Mouse (Mus musculus): ENCODE data around the gene Naa80. TPM values are rescaled to one million over a fixed set of nuclear protein-coding genes. Genes with fewer than 3 reads are reported as not detected.

Naa80 gene
- polyA plus RNA-seq, 1 experiment from 2014 or later = 12.3 TPM

DNA sequence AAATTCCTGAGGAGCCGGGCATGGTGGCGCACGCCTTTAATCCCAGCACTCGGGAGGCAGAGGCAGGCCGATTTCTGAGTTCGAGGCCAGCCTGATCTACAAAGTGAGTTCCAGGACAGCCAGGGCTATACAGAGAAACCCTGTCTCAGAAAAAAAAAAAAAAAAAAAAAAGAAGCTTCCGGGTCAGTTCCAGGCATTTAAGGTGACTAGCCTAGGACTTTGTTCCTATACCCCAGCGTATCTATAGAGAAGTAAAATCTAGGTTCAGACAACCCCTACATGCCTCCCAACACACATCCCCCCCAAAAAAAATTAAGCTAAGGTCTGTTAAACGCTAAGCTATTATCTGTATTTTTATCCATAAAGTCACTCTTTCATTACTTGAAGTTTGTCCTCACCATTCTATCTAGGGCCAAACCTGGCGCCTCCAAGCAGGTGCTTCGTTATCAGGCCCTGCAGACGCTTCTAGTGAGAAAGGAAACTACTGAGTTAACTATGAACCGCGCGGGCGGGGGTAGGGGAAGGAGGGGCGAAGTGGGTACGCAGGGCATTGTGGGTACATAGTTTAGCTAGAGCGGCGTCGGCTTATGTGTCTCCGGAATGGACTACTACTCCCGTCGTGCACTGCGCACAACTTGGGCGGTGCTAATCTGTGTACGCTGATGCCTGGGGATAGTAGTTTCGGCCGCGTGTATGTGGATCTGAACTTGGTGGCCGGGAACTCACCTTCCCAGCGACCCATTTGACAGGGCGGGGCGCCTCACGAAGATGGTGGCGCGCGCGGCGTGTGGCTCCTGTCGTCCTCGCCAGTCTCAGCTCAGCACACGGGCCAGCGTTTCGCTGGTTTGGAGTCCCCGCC lies 8.5 kb downstream of the Naa80 start, which contains the start of gene Ifrd2:
Ifrd2 (plus strand) TSS at position 669 of the 859 bp plus-strand sequence.
- Histone ChIP-seq H3K9ac (peak within 1 kb of the TSS; percentile 83), H3K4me1 (replicated peaks) (peaks cover 82% of the 10 kb centered on the region), H3K9me3 (replicated peaks) (no peaks in the 10 kb centered on the region), H3K4me3 (replicated peaks) (peak within 1 kb of the TSS; percentile 78), H3K27ac (replicated peaks) (peak within 1 kb of the TSS; percentile 96), H3K4me2 (peak within 1 kb of the TSS; percentile 82), H3K36me3 (replicated peaks) (peaks cover 54% of the 10 kb centered on the region), H3K27me3 (no peaks in the 10 kb centered on the region)
- ATAC-seq (ENCODE audit: insufficient read depth) = peak; percentile 93
- 8% methylated on average over 46 of the region's 46 CpGs for WGBS (ENCODE audit: insufficient replicate concordance)

DNA sequence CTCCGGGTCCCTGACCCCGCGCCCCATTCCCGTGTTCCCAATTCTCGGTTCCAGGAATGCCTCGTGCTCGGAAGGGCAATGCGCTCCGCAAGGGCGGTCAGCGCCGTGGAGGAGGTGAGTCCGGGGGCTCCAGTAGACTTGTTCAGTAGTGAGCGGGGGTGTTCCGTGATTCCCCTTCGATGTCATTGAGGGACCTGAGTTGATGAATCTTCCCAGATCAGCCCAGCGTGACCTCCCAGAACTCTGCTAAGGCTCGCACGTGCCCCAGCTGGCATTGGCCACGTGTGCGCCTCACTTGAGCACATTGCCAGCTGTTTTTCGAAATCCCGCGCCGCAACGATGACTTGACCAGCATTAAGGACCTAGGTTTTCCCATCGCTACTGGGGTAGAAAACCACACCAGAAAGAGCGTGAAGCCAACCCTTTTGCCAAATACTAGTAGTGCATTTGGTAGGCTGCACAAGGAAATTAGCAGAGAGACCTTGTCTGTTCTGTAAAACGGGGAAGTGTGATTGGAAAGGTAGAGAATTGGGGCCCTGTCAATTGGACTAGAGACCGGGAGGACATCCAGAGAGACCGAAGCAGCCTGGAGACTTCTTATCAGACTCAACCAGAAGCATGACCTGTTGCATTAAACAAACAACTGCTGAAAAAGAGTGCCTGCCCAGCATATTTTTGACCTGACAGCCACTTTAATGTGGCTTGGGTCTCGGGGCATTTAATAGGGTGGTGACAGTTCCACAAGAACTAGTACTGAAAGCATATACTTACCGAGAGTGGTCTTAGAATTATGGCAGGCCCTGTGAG lies 9.3 kb downstream of the Naa80 start:
- Histone ChIP-seq H3K27me3 (no peaks in the 10 kb centered on the region), H3K36me3 (replicated peaks) (peaks cover 60% of the 10 kb centered on the region), H3K9ac (peak overlapping the region; percentile 83), H3K4me3 (replicated peaks) (peak overlapping the region; percentile 78), H3K9me3 (replicated peaks) (no peaks in the 10 kb centered on the region), H3K4me1 (replicated peaks) (peaks cover 75% of the 10 kb centered on the region), H3K4me2 (peak overlapping the region; percentile 82), H3K27ac (replicated peaks) (peak overlapping the region; percentile 96)
- peak; percentile 10 for ATAC-seq (ENCODE audit: insufficient read depth)
- 2% methylated on average over 33 of the region's 33 CpGs for WGBS (ENCODE audit: insufficient replicate concordance)

DNA sequence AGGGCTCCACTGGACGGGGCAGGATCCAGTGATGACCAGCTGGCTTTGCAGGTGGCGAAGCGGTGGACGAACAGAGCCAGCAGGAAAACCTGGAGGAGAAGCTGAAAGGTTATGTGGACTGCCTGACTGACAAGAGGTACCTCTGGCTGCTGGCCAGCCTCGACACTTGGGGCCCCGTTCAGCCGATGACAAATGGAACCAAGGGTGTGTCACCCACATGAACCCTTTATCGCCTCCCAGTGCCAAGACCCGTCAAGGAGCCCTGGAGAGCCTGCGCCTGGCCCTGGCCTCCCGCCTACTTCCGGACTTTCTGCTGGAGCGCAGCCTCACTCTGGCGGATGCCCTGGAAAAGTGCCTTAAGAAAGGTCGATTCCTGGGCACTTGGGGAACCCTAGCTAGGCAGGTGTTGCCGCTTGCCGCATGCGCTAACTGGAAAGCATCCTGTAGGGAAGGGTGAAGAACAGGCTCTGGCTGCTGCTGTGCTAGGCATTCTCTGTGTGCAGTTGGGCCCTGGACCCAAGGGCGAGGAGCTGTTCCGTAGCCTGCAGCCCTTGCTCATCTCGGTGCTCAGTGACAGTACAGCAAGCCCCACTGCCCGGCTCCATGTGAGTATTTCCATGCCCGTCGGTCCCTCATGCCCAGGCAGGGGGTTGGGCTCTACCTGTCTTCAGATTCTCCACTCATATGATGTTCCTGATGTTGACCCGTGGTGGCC lies 11.5 kb downstream of the Naa80 start:
- WGBS (ENCODE audit: insufficient replicate concordance) = 68% methylated on average over 25 of the region's 25 CpGs
- Histone ChIP-seq H3K4me3 (replicated peaks) (peak overlapping the region; percentile 78), H3K9ac (peak overlapping the region; percentile 83), H3K27ac (replicated peaks) (peak overlapping the region; percentile 96), H3K27me3 (no peaks in the 10 kb centered on the region), H3K9me3 (replicated peaks) (no peaks in the 10 kb centered on the region), H3K36me3 (replicated peaks) (peaks cover 62% of the 10 kb centered on the region), H3K4me1 (replicated peaks) (peaks cover 57% of the 10 kb centered on the region), H3K4me2 (peak overlapping the region; percentile 82)
- ATAC-seq (ENCODE audit: insufficient read depth) = peak; percentile 6; the same call in 1 of the 2 replicates

DNA sequence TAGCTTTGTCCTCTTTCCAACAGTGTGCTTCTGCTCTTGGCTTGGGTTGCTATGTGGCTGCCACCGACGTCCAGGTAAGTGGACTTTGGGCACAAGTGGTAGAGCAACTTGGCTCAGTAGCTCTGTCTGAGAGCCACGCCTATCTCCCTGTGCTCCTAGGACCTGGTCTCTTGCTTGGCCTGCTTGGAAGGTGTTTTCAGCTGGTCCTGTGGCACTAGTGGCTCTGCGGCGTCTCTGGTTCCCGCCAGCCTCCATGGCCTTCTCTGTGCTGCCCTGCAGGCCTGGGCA lies 12.0 kb downstream of the Naa80 start:
- peak overlapping the region; percentile 78 for H3K4me3 ChIP-seq (replicated peaks)
- H3K4me1 ChIP-seq (replicated peaks) = peaks cover 52% of the 10 kb centered on the region
- H3K27me3 ChIP-seq = no peaks in the 10 kb centered on the region
- 86% methylated on average over 6 of the region's 6 CpGs for WGBS (ENCODE audit: insufficient replicate concordance)
- peak overlapping the region; percentile 82 for H3K4me2 ChIP-seq
- H3K9me3 ChIP-seq (replicated peaks) = no peaks in the 10 kb centered on the region
- H3K27ac ChIP-seq (replicated peaks) = peak overlapping the region; percentile 96
- peaks cover 61% of the 10 kb centered on the region for H3K36me3 ChIP-seq (replicated peaks)
- no peak for ATAC-seq (ENCODE audit: insufficient read depth)
- H3K9ac ChIP-seq = peak overlapping the region; percentile 83

DNA sequence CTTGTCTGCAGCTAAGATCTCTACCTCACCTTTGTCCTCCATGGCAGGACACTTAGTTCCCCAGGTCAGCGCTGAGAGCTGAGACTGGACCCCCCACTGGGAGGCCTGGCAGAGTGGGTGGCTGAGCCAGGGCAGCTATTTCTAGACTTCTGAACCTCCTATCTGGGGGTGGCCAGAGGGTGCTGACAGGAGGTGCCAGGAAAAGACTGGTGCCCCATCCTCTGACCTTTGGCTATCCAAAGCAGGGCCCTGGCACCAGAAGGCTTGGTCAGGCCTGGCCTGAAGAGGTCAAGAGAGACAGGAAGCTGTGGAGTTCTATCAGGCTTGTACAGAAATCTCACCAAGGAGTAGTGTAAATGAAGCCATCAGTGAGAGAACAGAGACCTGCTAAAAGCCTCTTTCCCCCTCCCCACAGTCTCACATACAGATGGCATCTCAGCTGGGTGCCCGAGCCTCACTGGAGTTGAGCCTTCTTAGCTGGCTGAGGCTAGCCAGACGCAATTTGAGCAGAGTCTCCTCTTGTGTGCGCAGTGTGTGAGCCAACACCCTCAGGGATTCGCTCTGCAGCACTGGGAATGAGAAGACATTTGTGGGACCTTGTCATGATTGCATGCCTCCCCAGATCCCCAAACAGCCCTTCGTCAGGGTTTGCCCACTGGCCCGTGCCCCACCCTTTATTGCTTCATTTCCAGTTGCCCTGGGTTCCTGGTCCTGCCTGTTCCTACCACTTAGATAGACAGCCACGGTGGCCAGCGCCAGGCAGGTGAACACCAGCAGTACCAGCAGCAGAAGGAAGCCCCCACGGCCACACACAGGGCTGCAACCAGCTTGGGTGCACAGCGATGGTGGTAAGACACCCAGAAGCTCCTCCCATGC lies 14.7 kb downstream of the Naa80 start:
- H3K4me3 ChIP-seq (replicated peaks) = no peak overlapping the region
- H3K36me3 ChIP-seq (replicated peaks) = peaks cover 61% of the 10 kb centered on the region
- no peak overlapping the region for H3K4me2 ChIP-seq
- H3K27me3 ChIP-seq = no peaks in the 10 kb centered on the region
- H3K27ac ChIP-seq (replicated peaks) = no peak overlapping the region
- H3K4me1 ChIP-seq (replicated peaks) = peaks cover 55% of the 10 kb centered on the region
- no peaks in the 10 kb centered on the region for H3K9me3 ChIP-seq (replicated peaks)
- H3K9ac ChIP-seq = no peak overlapping the region
- no peak for ATAC-seq (ENCODE audit: insufficient read depth)
- 88% methylated on average over 11 of the region's 11 CpGs for WGBS (ENCODE audit: insufficient replicate concordance)

DNA sequence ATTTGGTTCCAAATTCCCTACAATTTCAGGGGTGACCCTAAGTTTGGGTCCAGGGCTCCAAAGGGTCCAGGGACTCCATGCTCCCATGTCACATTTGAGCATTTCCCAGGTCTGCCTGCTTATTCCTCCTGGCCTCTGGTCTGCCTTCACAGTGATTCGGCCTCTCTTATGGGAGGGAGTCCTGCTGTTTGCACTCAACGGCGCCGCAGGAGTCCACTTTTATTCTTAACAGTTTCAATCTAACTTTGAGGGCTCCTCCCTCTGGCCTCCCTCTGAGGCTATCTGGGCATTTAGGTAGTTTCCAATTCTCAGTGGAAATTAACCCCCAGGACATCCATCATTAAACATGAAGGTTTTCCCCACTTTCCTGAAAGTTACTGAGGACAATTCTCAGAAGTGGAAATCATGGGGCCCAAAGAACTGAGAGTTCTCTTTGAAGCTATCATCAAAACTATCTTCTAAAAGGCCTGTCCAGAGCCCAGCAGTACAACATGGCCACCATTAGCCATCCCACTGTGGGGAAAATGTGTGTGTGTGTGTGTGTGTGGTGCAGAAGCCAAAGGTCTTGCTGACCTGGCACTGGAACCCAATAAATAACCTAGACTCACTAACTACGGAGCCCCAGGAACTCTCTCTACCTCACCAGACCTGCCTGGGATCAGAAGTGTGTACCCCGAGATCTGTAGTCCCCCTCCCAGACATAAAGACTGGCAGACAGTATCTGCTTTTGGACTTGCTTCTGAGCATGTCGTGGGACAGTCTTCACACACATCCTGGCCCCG lies 15.8 kb downstream of the Naa80 start:
- no peaks in the 10 kb centered on the region for H3K9me3 ChIP-seq (replicated peaks)
- WGBS (ENCODE audit: insufficient replicate concordance) = 85% methylated on average over 8 of the region's 8 CpGs
- H3K4me3 ChIP-seq (replicated peaks) = no peak overlapping the region
- peaks cover 55% of the 10 kb centered on the region for H3K36me3 ChIP-seq (replicated peaks)
- H3K9ac ChIP-seq = no peak overlapping the region
- peaks cover 9% of the 10 kb centered on the region for H3K27me3 ChIP-seq
- H3K27ac ChIP-seq (replicated peaks) = no peak overlapping the region
- H3K4me1 ChIP-seq (replicated peaks) = peaks cover 52% of the 10 kb centered on the region
- H3K4me2 ChIP-seq = no peak overlapping the region
- ATAC-seq (ENCODE audit: insufficient read depth) = no peak

DNA sequence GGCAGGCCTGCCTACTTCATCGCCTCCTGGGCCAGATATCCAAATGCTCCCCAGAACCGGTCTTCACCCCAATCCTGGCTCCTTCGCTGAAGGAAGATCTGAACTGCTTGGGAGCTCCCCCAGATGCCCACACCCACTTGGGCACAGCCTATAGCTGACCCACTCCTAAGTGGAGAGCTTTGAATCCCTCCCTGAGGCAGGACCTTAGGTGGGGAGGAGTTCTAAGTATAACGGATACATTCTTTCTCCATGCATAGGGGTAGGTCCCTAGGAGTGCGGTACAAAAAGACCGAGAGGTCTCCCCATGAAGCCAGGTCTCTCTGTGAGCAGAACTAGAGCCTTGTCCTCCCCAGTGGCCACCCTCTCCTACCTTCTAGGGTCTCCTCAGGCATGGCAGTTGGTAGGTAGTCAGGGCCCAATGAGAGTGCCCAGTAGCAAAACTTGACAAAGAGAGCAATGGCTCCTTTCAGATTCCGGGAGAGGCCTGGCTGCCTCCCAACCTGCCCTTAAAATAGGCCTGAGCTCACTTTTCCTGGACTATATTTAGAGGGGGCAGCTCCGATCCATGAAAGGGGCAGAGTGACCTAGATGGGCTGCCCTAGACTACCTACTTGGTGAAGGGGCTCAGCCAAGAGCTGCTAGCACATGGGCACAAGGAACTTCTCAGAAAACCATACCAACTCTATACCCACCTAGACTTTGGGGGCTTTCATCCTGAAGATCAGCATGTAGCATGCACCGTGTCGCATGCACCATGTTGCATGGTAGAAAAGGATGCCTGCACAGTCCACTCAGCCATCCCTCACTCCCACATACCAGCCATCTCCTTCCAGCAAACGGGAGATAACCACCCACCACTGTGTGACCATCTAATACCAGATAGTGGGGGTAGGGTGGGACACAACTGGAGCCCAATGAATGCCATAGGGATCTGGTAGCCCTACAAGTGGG lies 18.2 kb downstream of the Naa80 start:
- Histone ChIP-seq H3K9ac (no peak overlapping the region), H3K27me3 (peaks cover 31% of the 10 kb centered on the region)
- no peak for ATAC-seq (ENCODE audit: insufficient read depth)

DNA sequence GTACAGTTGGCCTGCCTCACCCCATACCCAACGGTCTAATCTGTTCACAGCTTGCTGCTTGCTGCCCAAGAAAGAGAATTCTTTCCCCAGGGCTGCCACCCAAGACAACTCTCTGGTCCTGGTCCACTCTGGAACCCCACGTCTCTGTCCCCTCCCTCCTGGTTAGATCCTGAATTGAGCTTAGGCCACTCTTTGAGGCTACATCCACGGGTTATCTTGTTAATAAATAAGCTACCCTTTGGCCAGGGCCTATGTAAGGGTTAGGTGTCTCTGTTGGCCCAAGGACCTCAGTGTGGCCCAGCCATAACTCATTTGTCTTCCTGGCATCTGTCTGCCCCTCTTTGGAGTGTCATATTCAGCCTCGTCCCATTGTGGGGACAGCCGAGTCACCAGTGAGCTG lies 19.7 kb downstream of the Naa80 start:
- H3K36me3 ChIP-seq (replicated peaks) = peaks cover 16% of the 10 kb centered on the region
- H3K4me3 ChIP-seq (replicated peaks) = no peak overlapping the region
- peaks cover 38% of the 10 kb centered on the region for H3K27me3 ChIP-seq
- no peak overlapping the region for H3K27ac ChIP-seq (replicated peaks)
- H3K9ac ChIP-seq = no peak overlapping the region
- ATAC-seq (ENCODE audit: insufficient read depth) = no peak
- 58% methylated on average over 5 of the region's 5 CpGs for WGBS (ENCODE audit: insufficient replicate concordance)
- H3K4me1 ChIP-seq (replicated peaks) = peaks cover 49% of the 10 kb centered on the region
- H3K9me3 ChIP-seq (replicated peaks) = no peaks in the 10 kb centered on the region
- no peak overlapping the region for H3K4me2 ChIP-seq

More for the DNA sequence above, 18.2 kb downstream of the Naa80 start:
- peak overlapping the region; percentile 5; the same call in 1 of the 2 replicates for H3K27ac ChIP-seq (replicated peaks)
- peaks cover 43% of the 10 kb centered on the region for H3K4me1 ChIP-seq (replicated peaks)
- no peaks in the 10 kb centered on the region for H3K9me3 ChIP-seq (replicated peaks)
- WGBS (ENCODE audit: insufficient replicate concordance) = 74% methylated on average over 11 of the region's 11 CpGs
- peaks cover 31% of the 10 kb centered on the region for H3K36me3 ChIP-seq (replicated peaks)
- H3K4me3 ChIP-seq (replicated peaks) = no peak overlapping the region
- no peak overlapping the region for H3K4me2 ChIP-seq

DNA sequence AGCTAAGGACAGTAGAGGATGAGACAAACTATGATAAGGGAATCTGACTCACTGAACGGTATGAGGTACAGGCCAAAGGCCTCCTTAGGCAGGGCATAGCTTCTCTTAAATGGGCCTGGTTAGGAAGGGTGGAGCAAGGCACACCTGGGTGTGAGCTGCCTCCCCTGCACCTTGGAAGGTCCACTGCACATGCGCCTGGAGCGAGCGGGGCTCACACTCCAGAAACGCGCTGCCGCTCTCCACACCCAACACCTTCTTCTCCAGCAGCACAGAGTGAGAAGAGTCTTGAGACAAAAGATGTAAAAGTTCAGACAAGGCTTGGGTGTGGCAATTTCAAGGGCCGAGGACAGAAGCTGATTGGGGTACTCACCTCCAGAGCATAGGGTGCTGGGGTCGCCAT lies 20.7 kb downstream of the Naa80 start:
- peaks cover 6% of the 10 kb centered on the region for H3K36me3 ChIP-seq (replicated peaks)
- ATAC-seq (ENCODE audit: insufficient read depth) = no peak
- H3K9me3 ChIP-seq (replicated peaks) = no peaks in the 10 kb centered on the region
- H3K4me3 ChIP-seq (replicated peaks) = no peak overlapping the region
- H3K9ac ChIP-seq = no peak overlapping the region
- H3K27ac ChIP-seq (replicated peaks) = no peak overlapping the region
- 67% methylated on average over 9 of the region's 9 CpGs for WGBS (ENCODE audit: insufficient replicate concordance)
- no peak overlapping the region for H3K4me2 ChIP-seq
- peaks cover 48% of the 10 kb centered on the region for H3K27me3 ChIP-seq
- peaks cover 46% of the 10 kb centered on the region for H3K4me1 ChIP-seq (replicated peaks)

All from liver, embryonic 15.5 days (tissue).